Mouse (Mus musculus) liver, embryonic 15.5 days (tissue): ENCODE measurements around the gene Rgs16. TPM values are rescaled to one million over a fixed set of nuclear protein-coding genes. Genes with fewer than 3 reads are reported as not detected.

Source experiments
- ATAC-seq: fragments of 200-750 bp; cut with Nextera tagmentation; 2 replicates; pipeline ENCODE4 v1.8.0; 2017; ENCODE audit warnings: moderate number of reproducible peaks, mild to moderate bottlenecking, moderate library complexity; ENCODE audit not compliant: insufficient read depth
- H3K27ac ChIP-seq: fragments of 300-500 bp; sonication (generic); replicated peaks from 2 replicates; pipeline ENCODE4 v1.5.1; 2015; ENCODE audit warnings: mild to moderate bottlenecking, inconsistent platforms
- H3K27me3 ChIP-seq: fragments of 300-500 bp; sonication (generic); 2 replicates; pipeline ENCODE4 v1.6.1; 2015; ENCODE audit warnings: mild to moderate bottlenecking, inconsistent platforms
- H3K36me3 ChIP-seq: fragments of 300-500 bp; sonication (generic); replicated peaks from 2 replicates; pipeline ENCODE4 v1.6.1; 2015; ENCODE audit warnings: moderate library complexity, mild to moderate bottlenecking, inconsistent platforms
- H3K4me1 ChIP-seq: fragments of 300-500 bp; sonication (generic); replicated peaks from 2 replicates; pipeline ENCODE4 v1.6.1; 2015; ENCODE audit warnings: inconsistent platforms
- H3K4me2 ChIP-seq: fragments of 300-500 bp; sonication (generic); 2 replicates; pipeline ENCODE4 v1.6.1; 2015; ENCODE audit warnings: moderate library complexity, mild to moderate bottlenecking, inconsistent platforms
- H3K4me3 ChIP-seq: fragments of 300-500 bp; sonication (generic); replicated peaks from 2 replicates; pipeline ENCODE4 v1.5.1; 2015; ENCODE audit warnings: mild to moderate bottlenecking, inconsistent platforms
- H3K9ac ChIP-seq: fragments of 300-500 bp; sonication (generic); 2 replicates; pipeline ENCODE4 v1.6.1; 2015; ENCODE audit warnings: moderate library complexity, mild to moderate bottlenecking, inconsistent platforms
- H3K9me3 ChIP-seq: fragments of 300-500 bp; sonication (generic); replicated peaks from 2 replicates; pipeline ENCODE4 v1.6.1; 2016; ENCODE audit warnings: inconsistent platforms
- WGBS: fragments of 180-500 bp; shearing (Covaris S2); methylation state at CpG from one replicate; pipeline ENCODE4 v1.1.7; 2015; ENCODE audit warnings: mixed read lengths; ENCODE audit not compliant: insufficient replicate concordance; 5-methylcytosine and 5-hydroxymethylcytosine counted together
- polyA plus RNA-seq: library from polyadenylated mRNA; unstranded; fragments of >200 nt; fragmentation: Nextera tagmentation; extraction: Ambion mirVana; gene quantifications from 2 replicates; pipeline ENCODE4 v1.2.1, GENCODE M21; 2015

The Rgs16 gene
- polyA plus RNA-seq, 1 experiment from 2014 or later: 1.1 TPM

DNA sequence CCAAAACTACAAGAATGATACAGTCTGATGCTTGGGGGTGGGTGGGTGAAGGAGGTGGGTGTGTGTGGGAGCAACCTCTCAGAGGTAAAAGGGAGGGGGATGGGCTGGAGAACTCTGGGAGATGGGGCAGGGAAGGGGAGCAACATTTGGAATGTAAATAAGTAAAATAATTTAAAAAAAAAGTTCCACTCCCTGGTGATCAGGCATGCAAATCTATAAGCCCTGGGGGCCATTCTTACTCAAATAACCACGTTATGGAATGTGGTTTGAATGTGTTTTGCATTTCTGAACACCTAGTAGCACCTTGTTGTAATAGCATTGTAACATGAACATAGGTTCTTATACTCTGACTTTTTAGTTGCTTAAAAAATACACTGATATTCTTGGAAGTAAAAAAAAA is 43.2 kb downstream of the Rgs16 start:
- Histone ChIP-seq H3K27me3 (no peaks in the 10 kb centered on the region), H3K9ac (no peak overlapping the region), H3K9me3 (no peaks in the 10 kb centered on the region), H3K27ac (no peak overlapping the region), H3K4me1 (no peaks in the 10 kb centered on the region), H3K36me3 (no peaks in the 10 kb centered on the region), H3K4me3 (no peak overlapping the region), H3K4me2 (no peak overlapping the region)
- 34% methylated on average over 1 of the region's 1 CpGs for WGBS
- ATAC-seq: no peak

DNA sequence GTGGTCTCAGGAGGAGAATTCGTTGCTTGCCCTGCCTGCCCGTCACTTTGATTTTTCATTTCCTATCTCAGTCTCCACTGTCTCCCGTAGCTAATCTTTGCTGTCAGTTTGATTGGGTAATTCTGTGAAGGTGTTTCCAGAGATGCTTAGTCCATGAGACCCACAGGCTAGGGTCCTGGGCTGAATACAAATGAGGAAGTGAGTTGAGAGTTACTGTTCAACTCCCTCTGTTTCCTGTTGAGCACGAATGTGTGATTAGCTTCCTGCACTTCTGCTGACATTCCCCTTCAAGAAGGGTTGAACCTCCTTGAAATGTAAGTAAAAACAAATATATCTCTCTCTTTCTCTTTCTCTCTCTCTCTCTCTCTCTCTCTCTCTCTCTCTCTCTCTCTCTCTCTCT is 45.5 kb downstream of the Rgs16 start:
- 15% methylated on average over 4 of the region's 4 CpGs for WGBS

DNA sequence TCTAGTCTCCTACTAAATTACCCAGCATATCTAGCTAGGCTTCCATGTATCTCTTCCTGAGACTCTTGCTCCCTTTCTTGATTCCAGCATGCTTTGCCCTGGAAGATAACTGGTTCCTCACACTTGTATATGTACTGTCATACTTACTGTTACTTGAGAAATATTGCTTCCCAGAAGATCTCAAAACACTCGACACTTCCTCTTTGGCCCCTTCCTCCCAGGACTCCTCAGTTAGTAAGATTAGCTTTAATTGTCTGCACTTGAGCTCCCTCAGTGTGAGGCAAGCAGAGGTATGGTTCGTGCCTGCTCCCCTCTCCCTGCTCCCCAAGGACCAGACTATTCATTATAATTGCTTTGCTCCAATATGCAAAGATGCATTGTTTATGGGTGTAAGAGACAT is 50.6 kb downstream of the Rgs16 start:
- H3K4me2 ChIP-seq: no peak overlapping the region
- no peak overlapping the region for H3K4me3 ChIP-seq
- no peak for ATAC-seq
- no peak overlapping the region for H3K27ac ChIP-seq
- H3K36me3 ChIP-seq: no peaks in the 10 kb centered on the region
- no peak overlapping the region for H3K9ac ChIP-seq
- WGBS: 11% methylated on average over 2 of the region's 2 CpGs
- H3K9me3 ChIP-seq: no peaks in the 10 kb centered on the region
- H3K4me1 ChIP-seq: no peaks in the 10 kb centered on the region
- H3K27me3 ChIP-seq: no peaks in the 10 kb centered on the region

More for the DNA sequence above, 45.5 kb downstream of the Rgs16 start:
- H3K4me3 ChIP-seq: no peak overlapping the region
- H3K4me2 ChIP-seq: no peak overlapping the region
- no peaks in the 10 kb centered on the region for H3K36me3 ChIP-seq
- no peak overlapping the region for H3K27ac ChIP-seq
- ATAC-seq: no peak
- H3K27me3 ChIP-seq: no peaks in the 10 kb centered on the region
- H3K9me3 ChIP-seq: no peaks in the 10 kb centered on the region
- H3K9ac ChIP-seq: no peak overlapping the region
- no peaks in the 10 kb centered on the region for H3K4me1 ChIP-seq

DNA sequence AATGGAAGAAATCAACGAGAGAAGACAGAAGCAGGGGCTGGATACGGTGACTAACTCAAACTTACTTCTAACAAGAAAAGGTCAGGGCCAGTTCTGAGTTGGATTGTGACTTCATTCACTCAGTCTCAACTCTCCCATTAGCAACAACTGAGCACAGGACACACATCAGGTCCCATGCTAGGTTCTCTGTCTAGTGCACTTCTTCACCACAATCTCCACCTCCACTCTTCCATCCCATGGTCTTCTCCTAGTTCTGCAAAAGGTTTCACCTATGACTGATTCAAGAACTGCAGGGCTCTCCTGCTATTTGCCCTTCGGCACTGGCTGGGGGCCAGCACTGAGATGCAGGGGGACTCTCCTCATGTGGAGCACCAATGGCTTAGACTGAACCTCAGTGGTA is 54.1 kb downstream of the Rgs16 start:
- no peaks in the 10 kb centered on the region for H3K36me3 ChIP-seq
- H3K4me1 ChIP-seq: no peaks in the 10 kb centered on the region
- H3K4me3 ChIP-seq: no peak overlapping the region
- H3K9ac ChIP-seq: no peak overlapping the region
- 71% methylated on average over 3 of the region's 3 CpGs for WGBS
- ATAC-seq: no peak
- H3K9me3 ChIP-seq: no peaks in the 10 kb centered on the region
- no peak overlapping the region for H3K4me2 ChIP-seq
- H3K27ac ChIP-seq: no peak overlapping the region
- H3K27me3 ChIP-seq: no peaks in the 10 kb centered on the region

Other genes with a start within 250 kb of the Rgs16 start
- gene Npl, start 190.3 kb upstream of the Rgs16 start, polyA plus RNA-seq: 6.1 and 7.1 TPM in 2 replicates
- 0.14 TPM in 1 of 2 replicates, not detected in the other for gene Rgs8, start 87.3 kb upstream of the Rgs16 start, polyA plus RNA-seq
- gene Rnasel, start 9.1 kb downstream of the Rgs16 start, polyA plus RNA-seq: 24.5 and 26.2 TPM in 2 replicates
- gene Rgsl1, start 103.8 kb downstream of the Rgs16 start, polyA plus RNA-seq: not detected in 2 replicates
- 0.06 TPM in 2 replicates for gene Teddm1b, start 134.0 kb downstream of the Rgs16 start, polyA plus RNA-seq
- not detected in 2 replicates for gene Teddm1a, start 151.4 kb downstream of the Rgs16 start, polyA plus RNA-seq
- 117 and 128 TPM in 2 replicates for gene Glul, start 159.6 kb downstream of the Rgs16 start, polyA plus RNA-seq
- gene Teddm2, start 159.9 kb downstream of the Rgs16 start, polyA plus RNA-seq: 0.55 TPM in 2 replicates